Mouse (Mus musculus) spleen, postnatal 10 days (tissue): ENCODE results near the gene Zdhhc9.

Experiments used
- DNase-seq, 2 experiments: peaks; one replicate each; pipeline ENCODE4 v3.0.0; 2021 to 2022; ENCODE audit warnings: low spot score in 2 of 2

Zdhhc9 gene

DNA sequence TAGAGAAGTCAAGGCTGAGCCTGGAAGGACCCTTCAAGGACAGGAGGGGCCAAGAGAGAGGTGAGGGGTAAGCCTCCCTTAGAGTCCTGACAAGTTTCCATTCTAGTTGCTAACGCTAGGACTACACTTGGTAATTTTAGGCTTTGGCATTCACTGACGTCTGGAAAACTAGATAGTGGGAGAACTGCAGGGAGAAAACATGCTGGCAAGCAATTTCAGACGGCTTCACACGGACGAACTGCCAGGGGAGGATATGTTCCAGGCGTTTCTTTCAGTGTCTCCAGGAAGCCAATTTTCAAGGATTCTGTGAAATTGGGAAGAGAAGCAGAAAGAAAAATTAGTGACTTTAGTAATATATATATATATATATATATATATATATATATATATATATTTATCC lies 26.8 kb downstream of the Zdhhc9 start:
- no peak for DNase-seq

DNA sequence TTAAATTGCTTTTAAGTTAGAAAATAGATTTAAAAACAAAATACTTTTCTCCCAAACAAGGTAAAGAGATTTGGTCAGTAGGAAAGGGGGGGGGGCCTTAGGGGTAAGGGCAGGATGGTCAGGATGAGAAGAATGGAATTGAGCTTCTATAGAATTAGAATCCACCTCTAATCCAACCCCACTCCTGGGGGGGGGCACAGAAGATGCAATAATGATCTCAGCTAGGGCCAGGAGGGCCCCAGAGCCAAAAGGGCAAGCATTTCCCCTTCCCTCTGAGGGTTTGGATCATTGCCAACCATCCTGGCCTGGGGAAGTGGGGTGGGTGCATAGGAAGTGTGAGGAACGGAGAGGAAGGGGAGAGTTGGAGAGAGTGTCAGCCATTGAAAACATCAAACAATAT lies 38.3 kb downstream of the Zdhhc9 start:
- no peak for DNase-seq

GRCm38 (mm10) chrX:48169892-48170291 lies 38.8 kb downstream of the Zdhhc9 start:
- no peak for DNase-seq

- no peak for DNase-seq
Observed at GRCm38 (mm10) chrX:48158229-48158919, 50.3 kb downstream of the Zdhhc9 start.

DNA sequence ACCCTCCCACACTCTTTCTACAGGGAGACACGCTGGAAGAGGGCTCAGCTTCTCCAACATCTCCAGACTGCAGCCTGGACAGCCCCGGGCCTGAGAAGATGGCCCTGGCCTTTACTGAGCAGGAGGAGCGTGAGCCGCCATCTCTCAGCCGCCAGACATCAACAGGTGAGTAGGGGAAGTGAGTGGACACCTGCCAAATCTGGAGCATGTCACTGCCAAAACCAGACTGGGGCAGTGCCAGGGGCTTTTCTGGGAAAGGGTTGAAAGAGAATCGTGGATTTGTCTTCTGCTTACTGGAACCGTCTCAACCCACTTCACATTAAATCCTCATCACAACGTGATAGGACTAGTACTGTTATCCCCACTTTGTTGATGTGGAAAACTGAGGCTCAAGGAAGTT lies 51.3 kb downstream of the Zdhhc9 start:
- DNase-seq = no peak

DNA sequence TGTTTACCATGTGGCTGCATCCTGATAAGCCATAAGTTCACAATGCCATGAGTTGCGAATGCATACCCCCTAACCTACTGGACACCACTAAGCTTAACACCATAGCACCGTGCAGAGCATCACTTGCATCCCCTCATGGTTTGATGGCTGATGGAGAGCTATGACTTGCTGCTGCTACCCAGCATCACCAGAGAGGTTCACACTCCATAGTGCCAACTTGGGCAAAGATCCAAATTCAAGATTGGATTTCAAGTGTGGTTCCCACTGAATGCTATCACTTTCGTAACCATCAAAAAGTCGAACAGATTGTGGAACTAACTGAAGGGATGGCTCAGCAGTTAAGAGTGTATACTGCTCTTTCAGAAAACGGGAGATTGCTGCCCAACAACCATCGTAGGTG lies 53.2 kb downstream of the Zdhhc9 start:
- no peak for DNase-seq

GRCm38 (mm10) chrX:48153949-48154348 lies 54.7 kb downstream of the Zdhhc9 start:
- DNase-seq = no peak

DNA sequence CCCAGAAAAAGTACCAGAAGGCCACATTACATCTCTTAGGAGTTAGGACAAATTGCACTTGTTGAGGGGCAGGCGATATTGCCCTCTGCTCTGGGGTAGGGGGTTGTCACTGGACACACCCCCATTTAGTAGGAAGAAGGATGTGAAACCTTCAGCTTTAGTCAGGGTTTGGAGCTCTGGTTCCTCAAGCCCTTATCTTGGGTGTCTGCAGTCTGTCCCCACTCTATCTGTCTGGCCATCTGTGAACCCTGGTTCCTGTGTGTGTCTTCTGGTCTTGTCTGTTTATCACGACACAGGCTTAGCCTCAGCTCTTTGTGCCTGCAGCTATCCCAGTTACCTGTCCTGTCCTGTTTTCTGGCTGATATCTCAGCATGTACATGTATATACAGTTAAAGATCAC lies 55.3 kb downstream of the Zdhhc9 start:
- DNase-seq = peak in 1 of 2 experiments; percentile 17

- DNase-seq = no peak
Observed at GRCm38 (mm10) chrX:48152106-48152505, 56.6 kb downstream of the Zdhhc9 start.

GRCm38 (mm10) chrX:48147741-48148186 lies 60.9 kb downstream of the Zdhhc9 start:
- DNase-seq = peak in 1 of 2 experiments; percentile 59

- no peak for DNase-seq
Observed at GRCm38 (mm10) chrX:48147226-48147625, 61.5 kb downstream of the Zdhhc9 start.

DNA sequence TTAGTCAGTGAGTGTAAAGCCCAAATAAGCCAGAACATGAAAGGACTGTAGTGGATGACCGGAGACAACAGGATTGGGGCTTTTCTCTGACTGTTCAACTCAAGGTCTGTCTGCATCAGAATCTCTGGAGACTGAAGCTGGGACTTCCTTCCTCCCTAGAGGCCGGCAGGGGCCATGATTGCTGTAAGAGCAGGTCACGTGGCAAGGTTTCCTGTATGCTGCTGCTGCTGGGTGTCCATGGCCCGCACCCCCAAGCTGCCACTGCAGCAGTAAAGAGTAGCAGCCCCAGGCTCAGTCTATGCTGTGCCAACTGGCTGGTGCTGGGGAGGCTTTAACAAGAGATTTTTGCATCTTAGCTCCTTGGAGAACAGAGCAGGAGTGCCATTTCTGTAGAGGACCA lies 62.4 kb downstream of the Zdhhc9 start, which contains the start of gene Sash3:
Gene Sash3 (plus strand): TSS at position 175 of the 400 bp plus-strand sequence.
- peak; percentile 36 to 71 for DNase-seq

DNA sequence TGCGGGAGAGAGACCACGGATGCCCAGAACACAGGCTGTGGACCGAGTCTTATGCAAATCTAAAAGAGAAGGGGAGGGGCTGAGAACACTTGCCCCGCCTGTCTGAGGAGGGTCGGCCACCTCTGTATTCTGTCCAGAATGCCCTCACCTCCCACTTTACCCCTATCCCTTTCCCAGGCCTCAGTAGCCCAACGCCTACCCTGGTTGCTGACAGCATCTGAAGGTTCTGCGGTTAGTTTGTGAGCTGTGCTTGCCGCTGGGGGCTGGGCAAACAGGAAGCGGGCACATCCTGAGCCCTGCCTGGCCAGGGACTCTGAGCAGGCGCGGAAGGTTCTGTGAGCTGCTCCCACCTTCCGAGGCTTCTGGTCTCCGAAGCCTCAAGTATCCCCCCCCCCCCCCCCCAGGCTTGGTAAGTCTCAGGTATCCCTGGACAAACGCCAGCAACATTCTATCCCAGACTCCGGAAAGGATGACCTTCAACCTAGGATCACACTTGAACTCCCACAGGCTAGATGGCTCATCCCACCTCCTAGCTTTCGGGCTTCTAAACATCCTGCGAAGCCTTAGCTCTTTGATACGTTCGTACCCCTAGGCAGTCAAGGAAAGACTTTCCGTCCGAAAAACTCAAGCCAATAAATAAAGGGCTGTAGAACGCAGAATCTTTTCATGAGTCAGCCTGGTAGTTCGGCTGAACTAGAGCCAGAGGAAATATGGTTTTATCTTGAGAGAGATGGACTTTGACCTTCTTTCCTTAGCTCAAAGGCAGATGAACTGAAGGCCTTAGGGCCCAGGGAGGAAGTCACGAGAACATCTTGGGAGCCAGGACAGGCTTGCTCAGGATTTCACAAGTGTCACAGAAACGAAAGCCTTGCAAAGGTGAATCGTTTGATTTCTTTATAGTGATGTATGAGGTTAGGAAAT lies 65.0 kb downstream of the Zdhhc9 start:
- DNase-seq = peak in 1 of 2 experiments; percentile 60

DNA sequence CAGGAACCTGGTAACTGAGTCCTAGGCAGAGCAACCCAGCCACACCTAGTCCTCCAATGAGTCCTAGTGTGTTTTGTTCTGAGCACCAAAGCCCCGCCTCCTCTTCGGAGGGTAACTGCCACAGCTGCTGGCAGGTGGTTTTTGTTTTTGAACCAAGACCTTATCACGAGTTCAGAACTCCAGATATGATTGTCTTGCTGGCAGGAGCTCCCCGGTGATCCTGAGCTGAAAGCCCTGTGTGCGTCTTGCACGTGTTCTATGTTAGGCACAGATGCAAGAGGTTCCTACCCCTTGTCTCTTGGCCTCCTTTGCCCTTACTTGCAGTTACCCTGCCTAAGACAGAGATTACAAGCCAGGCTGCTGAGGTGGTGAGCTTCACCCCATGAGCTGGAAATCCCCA lies 67.2 kb downstream of the Zdhhc9 start:
- peak in 1 of 2 experiments; percentile 66 for DNase-seq

DNA sequence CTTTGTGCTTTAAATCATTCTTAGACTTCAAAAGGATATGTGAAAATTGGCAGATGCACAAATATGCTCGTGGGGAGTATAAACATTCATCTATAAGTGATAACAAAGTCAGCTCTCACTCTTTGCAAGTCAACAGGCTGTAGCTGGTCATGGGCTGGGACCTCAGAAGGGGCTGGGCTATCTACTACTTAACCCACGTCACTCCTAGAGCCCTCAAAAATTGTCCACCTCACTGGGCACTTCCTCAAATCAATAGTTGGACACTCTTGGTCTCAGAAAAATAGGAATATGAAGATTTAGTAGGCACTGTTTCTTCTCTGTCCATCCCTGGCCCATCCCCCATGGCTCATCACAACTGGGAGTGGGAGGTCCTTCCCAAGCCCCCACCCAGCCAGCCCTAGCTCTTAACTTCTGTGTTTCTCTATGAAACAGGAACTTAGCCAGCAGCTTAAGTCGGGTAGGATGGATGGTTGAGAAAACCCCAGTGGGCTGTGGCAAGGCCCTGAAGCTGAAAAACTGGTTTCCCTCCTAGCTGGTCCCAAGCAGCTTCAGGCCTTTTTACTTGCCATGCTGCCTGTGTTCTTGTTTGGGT lies 68.3 kb downstream of the Zdhhc9 start:
- DNase-seq = peak in 1 of 2 experiments; percentile 51

DNA sequence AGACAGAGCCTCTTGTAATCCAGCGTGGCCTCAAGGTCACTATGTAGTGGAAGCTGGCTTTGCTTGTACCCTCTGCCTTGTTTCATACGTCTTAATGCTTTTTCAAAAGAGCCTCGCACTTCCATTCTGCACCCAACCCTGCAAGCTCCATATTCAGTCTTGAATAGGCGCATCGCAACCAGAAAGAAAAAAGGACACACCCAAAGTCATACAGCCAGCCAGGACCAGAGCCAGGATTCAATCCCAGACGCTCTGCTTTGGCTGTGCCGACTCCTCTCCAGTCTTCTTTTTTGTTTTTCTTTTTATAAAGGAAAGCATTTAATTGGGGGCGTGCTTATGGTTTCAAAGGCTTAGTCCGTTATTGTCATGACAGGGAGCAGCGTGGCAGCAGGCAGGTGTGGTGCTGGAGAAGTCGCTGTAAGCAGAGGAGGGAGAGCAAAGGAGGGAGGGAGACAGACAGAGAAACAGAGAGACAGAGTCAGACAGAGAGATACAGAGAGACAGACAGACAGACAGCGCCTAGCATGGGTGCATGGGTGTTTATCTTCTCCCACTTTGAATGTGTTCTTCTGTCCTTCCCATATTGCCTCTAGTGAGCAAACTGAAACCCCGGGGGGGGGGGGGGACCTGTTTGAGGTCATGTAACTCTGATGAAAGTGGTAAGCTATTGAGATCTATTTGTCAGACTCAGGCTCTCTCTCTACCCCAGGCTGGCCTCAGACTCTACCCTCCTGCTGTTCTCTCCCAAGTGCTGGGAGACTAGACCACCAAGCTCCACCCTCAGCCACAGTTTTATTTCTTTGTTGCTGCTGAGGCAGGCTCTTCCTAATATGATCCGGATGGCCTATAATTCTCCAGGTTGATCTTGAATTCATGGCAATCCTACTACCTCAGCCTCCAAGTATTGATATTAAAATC lies 69.1 kb downstream of the Zdhhc9 start:
- DNase-seq = no peak

DNA sequence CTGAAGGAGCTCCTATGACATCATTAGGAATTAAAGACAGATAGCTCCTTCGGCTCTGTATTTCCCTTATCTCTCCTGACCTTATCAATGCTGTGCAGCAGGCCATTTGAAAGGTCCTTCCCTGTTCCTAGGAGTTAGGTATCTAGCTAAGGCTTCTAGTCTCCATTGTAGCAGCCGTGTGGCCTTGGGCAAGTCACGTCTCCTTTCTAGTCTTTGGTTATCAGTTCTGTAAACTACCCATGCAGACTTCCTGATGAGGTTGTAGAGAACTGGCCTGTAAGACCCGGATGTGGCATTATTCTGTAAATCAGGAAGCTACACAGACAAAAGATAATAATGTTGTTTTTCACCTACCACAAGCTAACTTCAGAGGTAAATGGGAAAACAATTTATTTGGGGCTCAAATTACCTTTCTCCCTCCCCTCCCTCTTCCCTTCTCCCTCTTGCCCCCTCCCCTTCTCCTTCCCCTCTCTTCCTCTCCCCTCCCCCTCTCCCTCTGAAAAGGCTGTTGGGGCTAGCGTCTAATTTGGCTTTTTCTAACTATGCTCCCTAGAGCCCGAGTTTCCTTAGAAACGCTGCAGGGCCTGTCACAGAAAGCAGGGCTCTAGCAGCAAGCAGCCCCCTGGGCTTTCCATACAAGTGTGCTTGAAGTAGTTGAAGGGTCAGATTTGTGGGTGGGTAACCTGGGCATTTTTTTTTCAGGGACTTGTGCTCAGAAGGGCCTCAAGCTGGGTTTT lies 70.0 kb downstream of the Zdhhc9 start:
- DNase-seq = peak in 1 of 2 experiments; percentile 46

- DNase-seq = no peak
Observed at GRCm38 (mm10) chrX:48138011-48138410, 70.7 kb downstream of the Zdhhc9 start.

DNA sequence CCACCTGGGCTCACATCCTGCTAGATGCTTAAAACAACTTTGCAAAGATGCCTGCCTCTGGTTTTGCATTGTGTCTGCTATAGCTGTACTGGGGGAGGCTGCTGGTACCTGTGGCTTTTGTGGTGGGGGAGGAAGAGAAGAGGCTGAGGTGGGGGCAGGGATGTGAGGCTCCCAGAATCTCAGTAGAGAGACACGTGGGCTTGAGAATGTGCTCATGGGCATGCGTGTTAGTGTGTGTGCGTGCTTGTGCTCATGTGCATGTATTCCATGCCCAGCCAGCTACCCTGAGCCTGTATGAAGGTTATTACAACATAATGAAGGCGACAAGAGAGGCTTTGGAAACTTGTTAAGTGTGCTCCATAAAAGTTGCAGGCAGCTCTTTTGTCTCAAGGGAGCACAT lies 71.7 kb downstream of the Zdhhc9 start:
- DNase-seq = peak in 1 of 2 experiments; percentile 34

DNA sequence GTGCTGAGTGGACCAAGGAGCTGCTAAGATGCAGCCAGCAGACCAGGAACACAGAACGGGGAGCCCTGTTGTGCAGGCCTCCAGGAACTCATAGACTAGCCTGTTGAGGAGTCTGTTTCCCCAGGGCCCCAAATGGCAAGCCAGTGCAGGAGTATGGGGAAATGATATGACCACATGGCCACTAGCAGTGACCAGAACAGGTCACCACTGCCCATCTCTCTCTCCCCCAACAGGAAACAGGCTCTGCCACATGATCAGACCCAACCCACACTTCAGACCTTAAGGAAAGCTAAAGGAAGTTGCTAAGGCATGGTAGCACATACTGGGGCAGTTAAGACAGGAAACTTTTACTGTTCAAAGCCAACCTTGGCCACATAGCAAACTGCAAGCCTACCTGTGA lies 79.5 kb downstream of the Zdhhc9 start:
- no peak for DNase-seq
